Comparison of ENCODE assay signal across 8 mouse cellular contexts in the genomic region with DNA sequence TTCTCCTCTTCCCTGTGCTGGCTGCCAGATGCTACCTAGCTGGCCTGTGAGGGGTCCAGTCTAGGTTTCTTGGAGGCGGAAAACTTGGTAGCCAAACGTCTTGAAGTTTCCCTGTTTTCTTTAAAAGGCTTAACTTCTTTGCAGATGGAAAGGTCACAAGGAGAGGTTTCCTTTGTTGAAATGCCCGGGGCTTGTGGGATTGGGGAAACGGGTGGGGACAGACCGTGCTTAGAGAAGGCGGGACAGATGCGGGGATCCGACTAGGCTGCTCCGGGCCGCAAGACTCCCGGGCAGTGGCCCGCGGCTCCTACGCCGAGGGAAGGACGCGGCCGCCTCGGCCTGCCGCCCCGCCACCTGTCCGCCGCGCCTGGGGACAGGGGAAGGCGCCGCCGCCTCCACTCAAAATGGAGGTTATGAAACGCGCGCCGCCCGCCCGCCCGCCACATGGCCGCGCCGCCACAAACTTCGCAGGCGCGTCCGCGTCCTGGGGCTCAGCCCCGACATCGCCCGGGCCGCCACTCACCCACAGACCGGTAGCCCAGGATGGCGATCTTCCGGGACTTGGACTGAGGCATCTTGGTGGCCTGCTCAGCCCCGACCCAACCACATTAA. TPM values are rescaled to one million over a fixed set of nuclear protein-coding genes. Genes with fewer than 3 reads are reported as not detected.
DNase-seq lines count a peak whose midpoint lies in the region; ATAC-seq and TF ChIP-seq lines count a peak whose summit lies in the region.

No protein-coding gene starts in this region.

- no peak; the same call in 1 of the 2 replicates for ATAC-seq in kidney, postnatal 0 days (replicated peaks; ENCODE audit: low FRiP score, low read depth)
- ATAC-seq in hindbrain, embryonic 13.5 days (ENCODE audit: low FRiP score) = no peak; the same call in 1 of the 2 replicates
- ATAC-seq in liver, postnatal 0 days = peak; percentile 14

- DNase-seq in kidney, postnatal 0 days (ENCODE audit: low spot score) = peak; percentile 59
- no peak for DNase-seq in kidney, postnatal 4 days
- peak; percentile 49 for DNase-seq in R1 (ENCODE audit: low read depth, low spot score)
- peak; percentile 75 for DNase-seq in liver, postnatal 0 days
- no peak for DNase-seq in ovary, adult 18-20 months (ENCODE audit: low spot score)

- H3K36me3 ChIP-seq in kidney, postnatal 0 days (ENCODE audit: insufficient read depth, low read length) = no peaks in the 10 kb centered on the region
- peaks cover 30% of the 10 kb centered on the region for H3K36me3 ChIP-seq in erythroblast, embryonic 14.5 days (ENCODE audit: control insufficient read depth)
- no peaks in the 10 kb centered on the region for H3K36me3 ChIP-seq in hindbrain, embryonic 13.5 days
- no peaks in the 10 kb centered on the region for H3K36me3 ChIP-seq in liver, postnatal 0 days (replicated peaks; ENCODE audit: insufficient read depth, low read length)

- no peaks in the 10 kb centered on the region for H3K9me3 ChIP-seq in kidney, postnatal 0 days (replicated peaks; ENCODE audit: low read length)
- no peaks in the 10 kb centered on the region for H3K9me3 ChIP-seq in erythroblast, embryonic 14.5 days (ENCODE audit: control insufficient read depth, low read length)
- H3K9me3 ChIP-seq in hindbrain, embryonic 13.5 days = no peaks in the 10 kb centered on the region
- no peaks in the 10 kb centered on the region for H3K9me3 ChIP-seq in liver, postnatal 0 days (ENCODE audit: low read length)

- H3K9ac ChIP-seq in kidney, postnatal 0 days (ENCODE audit: low read depth, low read length) = peak overlapping the region; percentile 97
- H3K9ac ChIP-seq in hindbrain, embryonic 13.5 days = peak overlapping the region; percentile 95
- H3K9ac ChIP-seq in liver, postnatal 0 days (replicated peaks) = peak overlapping the region; percentile 97

- peak overlapping the region; percentile 100 for H3K27ac ChIP-seq in kidney, postnatal 0 days
- peak overlapping the region; percentile 99 for H3K27ac ChIP-seq in hindbrain, embryonic 13.5 days
- peak overlapping the region; percentile 100 for H3K27ac ChIP-seq in liver, postnatal 0 days (ENCODE audit: low read depth)
- H3K27ac ChIP-seq in olfactory bulb, adult 2 months (ENCODE audit: insufficient read depth, low read depth, low read length) = peak overlapping the region; percentile 99

- peak overlapping the region; percentile 62 for H3K4me2 ChIP-seq in kidney, postnatal 0 days (ENCODE audit: low read length)
- H3K4me2 ChIP-seq in hindbrain, embryonic 13.5 days = peak overlapping the region; percentile 90
- peak overlapping the region; percentile 91 for H3K4me2 ChIP-seq in liver, postnatal 0 days (ENCODE audit: low read depth, low read length)

- TF ChIP-seq CTCF in kidney, postnatal 0 days (IDR thresholded peaks at IDR 0.05; ENCODE audit: low read depth) = no peak
- no peak for TF ChIP-seq CTCF in liver, postnatal 0 days (IDR thresholded peaks at IDR 0.05; ENCODE audit: low read depth)
- no peak for TF ChIP-seq CTCF in olfactory bulb, adult 2 months (IDR thresholded peaks at IDR 0.05; ENCODE audit: insufficient read depth, low read depth, low read length)

- H3K4me1 ChIP-seq in kidney, postnatal 0 days (replicated peaks; ENCODE audit: insufficient read depth, low read length) = peaks cover 27% of the 10 kb centered on the region
- H3K4me1 ChIP-seq in erythroblast, embryonic 14.5 days (ENCODE audit: control insufficient read depth) = peaks cover 55% of the 10 kb centered on the region
- peaks cover 47% of the 10 kb centered on the region for H3K4me1 ChIP-seq in hindbrain, embryonic 13.5 days (replicated peaks)
- peaks cover 36% of the 10 kb centered on the region for H3K4me1 ChIP-seq in liver, postnatal 0 days (ENCODE audit: insufficient read depth)
- peaks cover 7% of the 10 kb centered on the region for H3K4me1 ChIP-seq in olfactory bulb, adult 2 months (ENCODE audit: control insufficient read depth, insufficient read depth, low read length)

- TF ChIP-seq POLR2A in olfactory bulb, adult 2 months (IDR thresholded peaks at IDR 0.05; ENCODE audit: insufficient read depth, low read depth, low read length) = no peak; the same call in 1 of the 2 replicates

- H3K4me3 ChIP-seq in kidney, postnatal 0 days (replicated peaks; ENCODE audit: low read depth, low read length) = peak overlapping the region; percentile 93
- peak overlapping the region; percentile 95 for H3K4me3 ChIP-seq in erythroblast, embryonic 14.5 days (replicated peaks)
- H3K4me3 ChIP-seq in hindbrain, embryonic 13.5 days = peak overlapping the region; percentile 90
- peak overlapping the region; percentile 92 for H3K4me3 ChIP-seq in liver, postnatal 0 days (ENCODE audit: low read depth, low read length)
- H3K4me3 ChIP-seq in olfactory bulb, adult 2 months (ENCODE audit: insufficient read depth, low read depth, low read length) = peak overlapping the region; percentile 96

- no peak for TF ChIP-seq EP300 in liver, postnatal 0 days (IDR thresholded peaks at IDR 0.05; ENCODE audit: low read depth)

- no peaks in the 10 kb centered on the region for H3K27me3 ChIP-seq in kidney, postnatal 0 days (ENCODE audit: insufficient read depth, low read length)
- no peaks in the 10 kb centered on the region for H3K27me3 ChIP-seq in erythroblast, embryonic 14.5 days (ENCODE audit: control insufficient read depth)
- no peaks in the 10 kb centered on the region for H3K27me3 ChIP-seq in hindbrain, embryonic 13.5 days
- H3K27me3 ChIP-seq in liver, postnatal 0 days (ENCODE audit: insufficient read depth, low read length) = no peaks in the 10 kb centered on the region

- WGBS in kidney, postnatal 0 days = under 1% methylated on average over 34 of the region's 50 CpGs
- WGBS in hindbrain, embryonic 13.5 days = under 1% methylated on average over 50 of the region's 50 CpGs
- WGBS in liver, postnatal 0 days (ENCODE audit: insufficient replicate concordance) = 5% methylated on average over 47 of the region's 50 CpGs
- under 1% methylated on average over 47 of the region's 50 CpGs for WGBS in olfactory bulb, adult 2 months

RNA-seq across cellular contexts. Expression of a gene that starts 0.7 kb away (rescaled TPM):
- 252 and 266 TPM in 2 replicates for polyA plus RNA-seq in kidney, postnatal 0 days (2015; fragmentation: Nextera tagmentation; extraction: Ambion mirVana)
- polyA plus RNA-seq in erythroblast, embryonic 14.5 days (2012) = 1.2 and 1.9 TPM in 2 replicates
- polyA plus RNA-seq in hindbrain, embryonic 13.5 days (2015; fragmentation: Nextera tagmentation; extraction: Ambion mirVana) = 227 TPM in 2 replicates
- 79.6 and 80.0 TPM in 2 replicates for polyA plus RNA-seq in liver, postnatal 0 days (2015; fragmentation: Nextera tagmentation; extraction: Ambion mirVana)
- polyA plus RNA-seq in olfactory bulb, adult 2 months (2012; ENCODE audit: insufficient read depth, insufficient read length, low replicate concordance, missing spikeins) = not detected in 2 replicates

Comparison
In these comparisons a context has a peak if more than half of its experiments do, and no peak if none do; other contexts are left out.
1. DNase-seq: peak in kidney, postnatal 0 days (single experiment), R1 (single experiment) and liver, postnatal 0 days (single experiment); none in kidney, postnatal 4 days (0 of 2) and ovary, adult 18-20 months (single experiment).
2. RNA of a gene that starts 0.7 kb away (polyA plus RNA-seq): 252 to 266 TPM in kidney, postnatal 0 days, 227 TPM in hindbrain, embryonic 13.5 days and 79.6 to 80.0 TPM in liver, postnatal 0 days; 1.2 to 1.9 TPM in erythroblast, embryonic 14.5 days and not detected in olfactory bulb, adult 2 months; every median in the first group is over 10 times any median in the second.
3. Peak in every context shown above with its lines, with median percentiles within 50 percentile points of each other: H3K27ac ChIP-seq, H3K4me2 ChIP-seq, H3K4me3 ChIP-seq and H3K9ac ChIP-seq.